In genomic region chr6:131327076-131327475, GRCm38 (mm10) we compare ENCODE assay signal across 25 mouse cellular contexts. TPM values are rescaled to one million over a fixed set of nuclear protein-coding genes. Genes with fewer than 3 reads are reported as not detected.
DNase-seq lines count a peak whose midpoint lies in the region; ATAC-seq lines count a peak whose summit lies in the region.
"Had no signal": no experiment of that assay in that cellular context is flagged by ENCODE, and none has a peak within 500 bp of the region (broad histone marks: within the 10 kb centered on the region; RNA-seq: fewer than 3 reads in every experiment).

No protein-coding gene starts in this region.

- no peaks in the 10 kb centered on the region for H3K4me1 ChIP-seq in intestine, embryonic 15.5 days (replicated peaks)
- no peaks in the 10 kb centered on the region for H3K4me1 ChIP-seq in midbrain, embryonic 10.5 days
- H3K4me1 ChIP-seq: embryonic facial prominence, embryonic 12.5 days; embryonic facial prominence, embryonic 15.5 days; forebrain, embryonic 13.5 days; hindbrain, embryonic 12.5 days; hindbrain, embryonic 15.5 days had no signal

- no peaks in the 10 kb centered on the region for H3K36me3 ChIP-seq in intestine, embryonic 15.5 days
- no peaks in the 10 kb centered on the region for H3K36me3 ChIP-seq in midbrain, embryonic 10.5 days
- H3K36me3 ChIP-seq: embryonic facial prominence, embryonic 12.5 days; embryonic facial prominence, embryonic 15.5 days; G1E; hindbrain, embryonic 12.5 days; hindbrain, embryonic 15.5 days had no signal

- no peak overlapping the region for H3K4me3 ChIP-seq in intestine, embryonic 15.5 days (replicated peaks)
- H3K4me3 ChIP-seq in midbrain, embryonic 10.5 days = no peak overlapping the region
- H3K4me3 ChIP-seq: embryonic facial prominence, embryonic 12.5 days; embryonic facial prominence, embryonic 15.5 days; forebrain, embryonic 13.5 days; hindbrain, embryonic 12.5 days; hindbrain, embryonic 15.5 days had no signal

- no peaks in the 10 kb centered on the region for H3K27me3 ChIP-seq in intestine, embryonic 15.5 days (replicated peaks)
- H3K27me3 ChIP-seq in midbrain, embryonic 10.5 days (ENCODE audit: low read depth, poor library complexity, severe bottlenecking) = no peaks in the 10 kb centered on the region
- H3K27me3 ChIP-seq: embryonic facial prominence, embryonic 12.5 days; embryonic facial prominence, embryonic 15.5 days; forebrain, embryonic 13.5 days; hindbrain, embryonic 12.5 days; hindbrain, embryonic 15.5 days; Patski had no signal

- no peaks in the 10 kb centered on the region for H3K9me3 ChIP-seq in intestine, embryonic 15.5 days
- H3K9me3 ChIP-seq in midbrain, embryonic 10.5 days (replicated peaks) = no peaks in the 10 kb centered on the region
- H3K9me3 ChIP-seq: embryonic facial prominence, embryonic 12.5 days; embryonic facial prominence, embryonic 15.5 days; forebrain, embryonic 13.5 days; G1E; hindbrain, embryonic 12.5 days; hindbrain, embryonic 15.5 days had no signal

- H3K9ac ChIP-seq in intestine, embryonic 15.5 days = no peak overlapping the region
- H3K9ac ChIP-seq: embryonic facial prominence, embryonic 12.5 days; embryonic facial prominence, embryonic 15.5 days; forebrain, embryonic 13.5 days; hindbrain, embryonic 12.5 days; hindbrain, embryonic 15.5 days had no signal

- peak; percentile 67; the same call in 1 of the 2 replicates for ATAC-seq in intestine, embryonic 15.5 days
- ATAC-seq in megakaryocyte, adult 5-6 weeks (ENCODE audit: poor library complexity, severe bottlenecking) = peak; percentile 75
- ATAC-seq: forebrain, embryonic 13.5 days; forebrain, embryonic 16.5 days; Patski had no signal

- DNase-seq in right cerebral cortex, postnatal 25 days = peak; percentile 9
- DNase-seq in right cerebral cortex, postnatal 10 days (ENCODE audit: low spot score in 2 of 2) = no peak
- DNase-seq in midbrain, embryonic 10.5 days (ENCODE audit: low spot score) = no peak
- no peak for DNase-seq in adrenal gland, postnatal 10 days
- DNase-seq in cerebellum, adult 9-11 months = no peak
- DNase-seq: adrenal gland, postnatal 14 days; B cell, adult 2 months; cerebellum, adult 18-20 months; cerebellum, adult 9-10 months; cerebellum, postnatal 25 days; gastrocnemius, postnatal 10 days; gastrocnemius, postnatal 36 days; heart, adult 11 months had no signal

- H3K4me2 ChIP-seq in intestine, embryonic 15.5 days (replicated peaks) = no peak overlapping the region
- H3K4me2 ChIP-seq: embryonic facial prominence, embryonic 12.5 days; embryonic facial prominence, embryonic 15.5 days; forebrain, embryonic 13.5 days; heart, embryonic 11.5 days; hindbrain, embryonic 12.5 days; hindbrain, embryonic 15.5 days had no signal

- WGBS in intestine, embryonic 15.5 days = 75% methylated on average over 2 of the region's 2 CpGs
- WGBS in midbrain, embryonic 10.5 days = 88% methylated on average over 2 of the region's 2 CpGs

- no peak overlapping the region for H3K27ac ChIP-seq in intestine, embryonic 15.5 days
- H3K27ac ChIP-seq in midbrain, embryonic 10.5 days (replicated peaks) = no peak overlapping the region
- H3K27ac ChIP-seq: embryonic facial prominence, embryonic 12.5 days; embryonic facial prominence, embryonic 15.5 days; forebrain, embryonic 13.5 days; hindbrain, embryonic 12.5 days; hindbrain, embryonic 15.5 days had no signal

RNA-seq across cellular contexts. Expression of gene Styk1, which starts 26.3 kb away (rescaled TPM):
- polyA plus RNA-seq in intestine, embryonic 15.5 days (2015; fragmentation: Nextera tagmentation; extraction: Ambion mirVana) = 11.3 and 13.8 TPM in 2 replicates
- 0.59 and 1.7 TPM in 2 replicates for total RNA-seq in megakaryocyte, adult 5-6 weeks (2015)
- 1.1 and 1.3 TPM in 2 replicates for total RNA-seq in megakaryocyte, adult 5-6 weeks (2017)
- 0.20 and 1.1 TPM in 2 replicates for polyA plus RNA-seq in midbrain, embryonic 10.5 days (2016; fragmentation: Nextera tagmentation; extraction: Ambion mirVana)
- total RNA-seq in adrenal gland, postnatal 10 days (2021) = under 1 TPM; 0.36 to 0.67 TPM
- total RNA-seq: CH12.LX had no signal
- polyA plus RNA-seq: G1E had no signal

RNA-seq across cellular contexts. Expression of gene Magohb, which starts 34.0 kb away (rescaled TPM):
- polyA plus RNA-seq in intestine, embryonic 15.5 days (2015; fragmentation: Nextera tagmentation; extraction: Ambion mirVana) = 53.8 and 68.5 TPM in 2 replicates
- total RNA-seq in megakaryocyte, adult 5-6 weeks (2015) = 67.9 and 68.0 TPM in 2 replicates
- 36.5 and 53.5 TPM in 2 replicates for total RNA-seq in megakaryocyte, adult 5-6 weeks (2017)
- 46.4 and 55.0 TPM in 2 replicates for polyA plus RNA-seq in midbrain, embryonic 10.5 days (2016; fragmentation: Nextera tagmentation; extraction: Ambion mirVana)
- 10 to 100 TPM; 13.5 to 16.7 TPM for total RNA-seq in adrenal gland, postnatal 10 days (2021)
- total RNA-seq: G1E had no signal
- polyA plus RNA-seq: G1E had no signal
